Mouse (Mus musculus) erythroblast, embryonic 14.5 days (primary cell): Measurements from ENCODE around the gene Nr2f1.

ENCODE experiments used
- GATA1 ChIP-seq: IDR thresholded peaks from 2 replicates; pipeline ENCODE4 v1.6.1; 2012; ENCODE audit warnings: low read length, inconsistent platforms, mixed read lengths
- TAL1 ChIP-seq: IDR thresholded peaks from 3 replicates; pipeline ENCODE4 v1.6.1; 2012; ENCODE audit warnings: low read length, inconsistent platforms, mixed read lengths

DNA sequence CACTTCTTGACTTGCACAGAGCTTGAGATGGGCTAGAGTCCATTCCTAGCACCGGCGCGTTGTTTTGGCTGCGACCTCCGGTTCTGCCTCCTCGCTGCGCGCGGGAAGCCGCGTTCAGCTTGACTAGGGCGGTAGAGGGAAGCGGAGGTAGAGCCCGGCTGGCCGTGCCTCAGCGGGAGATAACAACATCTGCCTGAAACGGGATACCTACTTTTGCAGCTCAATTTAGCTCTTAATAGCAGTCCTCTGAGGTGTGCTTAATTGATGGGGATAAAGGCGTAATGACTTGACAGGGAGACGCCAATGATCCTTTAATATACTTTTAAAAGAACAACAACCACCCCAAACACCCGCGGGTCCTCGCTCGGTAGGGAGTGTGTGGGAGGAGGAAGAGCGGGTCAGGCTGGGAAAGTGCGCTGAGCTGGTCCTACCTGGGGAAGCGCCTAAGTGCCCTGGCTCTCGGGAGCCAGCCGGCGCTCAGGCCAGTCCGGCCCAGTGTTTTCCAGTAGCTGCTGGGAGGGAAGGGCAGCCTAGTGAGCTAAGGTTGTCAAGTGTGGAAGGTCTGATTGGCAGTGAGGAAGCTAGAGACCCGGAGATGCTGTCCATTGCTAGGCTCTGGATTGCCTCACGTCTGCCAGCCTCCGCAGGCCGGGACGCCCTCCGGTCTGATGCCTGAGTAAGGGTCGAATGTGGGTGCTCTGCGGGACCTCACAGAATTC lies 10.6 kb upstream of the Nr2f1 start:
- TF ChIP-seq TAL1 (no peak), GATA1 (no peak)
